Mouse (Mus musculus) kidney, postnatal 14 days (tissue): ENCODE data around the gene Capn11.
A peak's percentile ranks its signal among the peaks of the same experiment; 100 is the strongest.

Source experiments
- DNase-seq: peaks from one replicate; pipeline ENCODE4 v3.0.0; 2022; ENCODE audit warnings: mixed read lengths

Gene Capn11

GRCm38 (mm10) chr17:45659225-45659624 is at the start of gene Capn11:
TSS of gene Capn11 (minus strand) at chr17:45659325.
- no peak for DNase-seq

DNA sequence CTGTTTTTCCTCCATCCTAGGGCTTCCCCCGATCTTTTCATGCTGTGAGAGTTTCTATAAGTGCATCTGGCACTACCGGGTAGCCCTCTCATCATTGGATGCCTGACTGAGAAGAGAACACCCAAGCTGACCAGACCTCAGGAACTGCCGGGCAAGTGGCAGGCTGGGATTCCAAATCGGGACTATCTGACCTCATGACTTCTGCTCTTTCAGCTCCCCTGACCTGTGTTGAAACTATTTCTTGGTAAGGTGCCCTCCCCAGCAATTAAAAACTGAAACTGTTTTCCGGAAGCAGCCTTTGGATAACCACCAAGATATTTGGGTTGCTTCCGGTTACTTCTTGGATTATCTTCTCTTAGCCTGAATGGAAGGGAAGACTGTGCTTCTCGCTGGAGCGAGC is 49.1 kb upstream of the Capn11 start:
- no peak for DNase-seq

DNA sequence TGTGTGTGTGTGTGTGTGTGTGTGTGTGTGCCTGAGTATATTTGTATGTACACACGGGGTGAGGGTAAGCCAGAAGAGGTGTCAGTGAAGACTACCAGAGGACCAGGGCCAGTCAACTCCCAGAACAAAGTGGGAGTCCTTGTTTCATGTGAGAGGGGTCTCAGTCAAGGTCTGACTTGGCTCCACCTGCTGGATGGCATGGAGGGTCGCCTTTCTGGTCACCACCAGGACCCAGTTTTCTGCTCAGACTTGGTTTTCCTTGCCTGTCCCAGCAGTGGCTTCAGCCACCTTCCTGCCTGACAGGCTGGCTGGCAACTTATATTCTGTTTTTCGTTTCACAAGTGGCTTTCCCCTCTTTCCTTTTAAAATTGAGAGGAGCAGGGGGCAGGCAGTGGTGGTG is 48.3 kb upstream of the Capn11 start:
- no peak for DNase-seq

DNA sequence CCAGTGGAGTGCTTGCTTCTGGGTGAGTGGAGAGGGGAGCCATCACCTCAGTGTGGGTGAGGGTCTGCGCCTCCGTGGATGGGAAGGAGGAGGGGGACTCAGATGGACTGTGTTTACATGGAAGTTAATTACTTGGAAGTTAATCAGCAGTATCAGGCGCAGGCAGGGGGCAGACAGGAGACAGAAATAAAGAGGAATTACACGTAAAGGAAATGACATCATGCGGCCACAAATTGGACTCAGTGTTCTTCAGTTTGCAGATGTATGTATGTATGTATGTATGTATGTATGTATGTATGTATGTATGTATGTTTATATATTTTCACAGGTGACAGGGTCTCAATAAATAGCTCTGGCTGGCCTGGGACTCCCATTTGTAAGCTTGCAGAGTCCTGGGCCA is 47.7 kb upstream of the Capn11 start:
- DNase-seq = no peak

DNA sequence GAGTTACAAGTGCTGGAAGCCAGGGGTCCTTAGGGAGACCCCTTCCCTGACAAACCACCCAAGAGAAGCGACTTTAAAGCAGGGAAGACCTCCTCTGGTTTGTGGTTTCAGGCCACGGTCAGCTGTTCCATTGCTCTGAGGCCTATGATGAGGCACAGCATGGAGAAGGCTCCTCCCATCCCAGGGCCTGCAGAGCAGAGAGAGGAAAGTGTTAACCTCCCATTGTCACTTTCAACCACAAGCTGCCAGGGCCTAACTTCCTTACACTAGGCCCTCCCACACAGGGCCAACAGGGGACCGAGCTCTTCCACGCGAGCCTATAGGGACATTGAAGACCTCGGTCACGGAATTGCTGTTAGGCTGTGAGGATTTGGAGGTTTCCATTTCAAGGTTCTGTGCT is 44.1 kb upstream of the Capn11 start:
- DNase-seq = no peak

DNA sequence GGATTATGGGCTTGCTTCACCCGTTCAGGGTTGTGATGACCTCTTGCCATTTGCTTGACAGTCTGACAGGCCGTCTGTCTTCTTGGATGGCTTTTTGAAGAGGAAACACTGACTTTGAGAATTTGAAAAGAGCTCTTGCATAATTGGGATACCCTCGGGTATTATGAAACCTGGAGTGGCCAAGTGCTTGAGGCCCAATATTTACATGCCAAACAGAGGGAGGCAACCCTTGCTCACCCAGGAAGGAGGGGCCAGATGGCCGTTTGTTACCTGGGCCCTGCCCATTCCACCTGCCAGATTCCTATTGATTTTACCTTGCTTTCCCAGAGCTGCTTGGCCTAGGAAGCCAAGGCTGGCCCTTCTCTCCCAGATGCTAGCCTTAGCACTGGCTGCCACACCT is 43.1 kb upstream of the Capn11 start:
- DNase-seq = no peak

- no peak for DNase-seq
These were observed 42.1 kb upstream of the Capn11 start for GRCm38 (mm10) chr17:45701236-45701591.

DNA sequence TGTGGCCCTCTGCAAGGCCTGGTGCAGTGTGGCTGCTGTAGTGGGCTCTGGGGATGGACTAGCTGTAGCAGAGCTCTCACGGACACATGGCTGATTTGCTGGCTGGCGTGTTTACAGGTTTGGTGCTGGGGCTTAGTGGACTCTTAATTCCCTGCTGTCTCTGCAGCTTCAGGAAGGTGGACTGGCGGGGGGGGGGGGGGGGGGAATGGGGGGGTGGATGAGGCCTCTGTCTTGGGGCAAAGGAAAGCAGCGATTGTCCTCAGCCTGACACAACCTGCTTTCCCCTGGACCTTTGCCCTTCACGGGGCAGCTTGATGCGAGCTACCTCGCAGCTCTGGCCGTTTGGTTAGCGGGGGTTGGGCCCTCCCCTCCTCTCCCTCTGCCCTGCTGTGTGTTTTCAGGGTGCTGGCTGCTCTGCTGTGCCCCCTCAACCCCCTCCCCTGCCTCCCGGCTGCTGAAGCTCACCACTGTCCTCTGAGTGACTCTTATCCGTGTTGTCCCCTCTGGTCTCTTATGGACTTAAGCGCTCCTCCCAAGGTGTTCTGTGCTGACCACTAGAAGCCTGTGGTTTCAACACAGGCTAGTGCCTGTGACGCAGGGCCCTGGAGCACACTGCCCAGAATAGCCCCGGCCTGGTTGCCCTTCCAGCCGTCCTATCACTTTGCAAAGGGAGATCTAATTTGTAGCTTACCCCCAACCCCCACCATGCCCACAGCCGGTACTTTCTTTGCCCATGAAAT is 41.5 kb upstream of the Capn11 start:
- DNase-seq = peak; percentile 59

- no peak for DNase-seq
These were observed 40.1 kb upstream of the Capn11 start for GRCm38 (mm10) chr17:45699039-45699740.

- no peak for DNase-seq
These were observed 39.2 kb upstream of the Capn11 start for GRCm38 (mm10) chr17:45698368-45698767.

- no peak for DNase-seq
These were observed 37.9 kb upstream of the Capn11 start for GRCm38 (mm10) chr17:45696981-45697380.

DNA sequence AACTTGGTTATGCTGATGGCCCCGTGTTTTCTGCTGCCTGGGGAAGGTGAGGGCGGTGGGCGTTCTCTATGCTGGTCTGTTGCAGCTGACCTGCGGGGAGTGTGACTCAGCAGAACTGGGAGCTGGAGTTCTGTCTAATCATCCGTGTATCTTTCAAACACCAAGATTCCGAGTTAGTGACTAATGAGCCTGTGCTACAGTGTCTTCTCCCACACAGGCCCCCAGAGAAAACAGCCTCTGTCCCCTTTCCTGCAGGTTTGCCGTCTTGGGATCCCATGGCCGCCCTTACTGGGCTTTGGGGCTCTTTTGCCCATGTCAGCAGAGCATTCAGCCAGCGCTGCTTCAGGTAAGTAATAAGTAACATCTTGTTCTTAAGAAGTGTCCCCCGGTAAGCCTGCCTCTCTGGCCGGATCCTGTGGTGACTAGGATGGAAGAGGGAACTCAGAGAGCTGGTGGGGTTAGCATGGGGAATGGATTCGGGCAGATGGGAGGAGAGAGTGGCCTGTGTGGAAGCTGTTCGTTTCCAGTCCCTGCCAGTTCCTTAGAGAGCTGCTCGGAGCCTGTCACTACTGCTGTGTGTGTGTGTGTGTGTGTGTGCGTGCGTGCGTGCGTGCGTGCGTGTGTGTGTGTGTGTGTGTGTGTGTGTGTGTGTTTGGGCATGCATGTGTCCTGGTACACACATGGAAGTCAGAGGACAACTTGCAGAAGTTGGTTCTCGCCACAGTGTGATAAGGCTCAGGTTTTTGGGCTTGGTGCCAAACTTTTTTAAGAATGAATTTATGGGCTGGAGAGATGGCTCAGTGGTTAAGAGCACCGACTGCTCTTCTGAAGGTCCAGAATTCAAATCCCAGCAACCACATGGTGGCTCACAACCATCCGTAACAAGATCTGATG is 36.3 kb upstream of the Capn11 start:
- peak; percentile 44 for DNase-seq

GRCm38 (mm10) chr17:45693812-45694565 is 34.9 kb upstream of the Capn11 start:
- no peak for DNase-seq

DNA sequence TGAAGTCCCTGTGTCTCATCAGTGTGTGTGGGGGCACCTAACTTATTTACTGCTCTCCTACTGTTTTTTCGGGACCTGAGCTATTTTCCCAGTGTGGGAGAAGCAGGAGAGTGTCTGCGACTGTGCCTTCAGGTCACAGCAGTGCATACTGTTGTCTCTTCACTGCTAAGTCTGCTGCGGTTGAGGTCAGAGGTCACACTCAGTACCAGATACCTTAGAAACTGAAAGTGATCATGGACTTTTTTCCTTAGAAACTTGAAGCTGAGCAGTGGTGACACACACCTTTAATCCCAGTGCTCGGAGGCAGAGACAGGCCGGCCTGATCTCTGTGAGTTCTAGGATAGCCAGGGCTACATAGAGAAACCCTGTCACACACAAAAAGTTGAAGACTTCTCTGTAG is 33.0 kb upstream of the Capn11 start:
- no peak for DNase-seq

GRCm38 (mm10) chr17:45690044-45690443 is 30.9 kb upstream of the Capn11 start:
- DNase-seq = no peak

GRCm38 (mm10) chr17:45689120-45689519 is 30.0 kb upstream of the Capn11 start:
- DNase-seq = no peak

GRCm38 (mm10) chr17:45686716-45687115 is 27.6 kb upstream of the Capn11 start, which contains the start of gene Tmem63b:
TSS of gene Tmem63b (minus strand) at chr17:45686905.
- no peak for DNase-seq

- peak; percentile 96 for DNase-seq
These were observed 27.0 kb upstream of the Capn11 start, which contains the start of gene Mrpl14 for GRCm38 (mm10) chr17:45686093-45686619. TSS of gene Mrpl14 (plus strand) at chr17:45686322.

DNA sequence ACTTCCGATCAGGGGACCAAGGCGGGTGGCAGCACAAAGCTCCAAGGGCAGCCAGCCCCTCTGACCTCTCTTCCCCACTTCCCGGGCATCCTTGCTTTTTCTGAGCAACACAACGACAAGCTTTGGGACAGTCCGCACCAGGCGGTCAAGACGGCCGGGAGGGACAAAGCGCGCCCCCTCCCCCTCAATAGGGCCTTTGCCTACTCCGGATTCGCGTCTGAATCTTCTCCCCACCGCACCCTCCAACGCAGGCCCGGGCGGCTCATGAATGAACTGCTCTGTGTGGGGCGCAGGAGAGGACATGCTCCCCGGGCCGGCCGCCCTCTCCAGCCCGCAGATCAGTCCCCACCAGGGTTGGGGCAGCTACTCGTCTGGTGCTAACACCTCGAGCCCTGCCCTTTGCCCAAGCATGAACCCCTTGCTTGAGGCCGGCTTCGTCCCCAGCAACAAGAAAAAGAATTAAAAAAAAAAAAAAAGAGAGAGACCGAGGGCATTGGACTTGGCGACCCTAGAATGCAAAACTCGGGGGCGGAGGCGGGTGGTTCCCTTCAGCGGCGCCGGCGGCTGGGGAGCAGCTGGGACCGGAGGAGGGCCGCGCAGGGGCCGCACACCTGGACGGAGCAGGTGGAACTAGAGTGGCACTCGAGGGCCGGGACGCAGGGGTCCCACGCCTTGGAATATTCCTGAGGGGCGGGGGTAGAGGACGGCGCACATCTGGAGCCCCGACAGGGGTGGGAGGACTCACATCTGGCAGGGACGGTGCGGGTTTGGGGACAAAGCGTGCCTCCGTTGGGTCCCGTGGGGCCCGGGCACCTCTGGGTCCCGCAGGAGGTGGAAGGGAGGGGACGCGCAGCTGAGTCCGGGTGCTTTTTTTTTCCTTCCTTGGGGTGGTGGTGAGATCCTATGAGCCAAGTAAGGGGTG is 26.3 kb upstream of the Capn11 start:
- peak; percentile 55 for DNase-seq

GRCm38 (mm10) chr17:45684667-45685131 is 25.6 kb upstream of the Capn11 start:
- no peak for DNase-seq

- DNase-seq = no peak
These were observed 23.7 kb upstream of the Capn11 start for GRCm38 (mm10) chr17:45682843-45683242.
